Mouse (Mus musculus) forelimb bud, embryonic 11.5 days (tissue): ENCODE measurements around the gene Higd1a.

Source experiments
- DNase-seq: peaks from one replicate; pipeline ENCODE4 v3.0.0-alpha.2; 2012; ENCODE audit warnings: low read depth, low spot score

Gene Higd1a

GRCm38 (mm10) chr9:121838829-121839621 lies 19.1 kb downstream of the Higd1a start, which contains the start of gene Ccdc13:
TSS of gene Ccdc13 (minus strand) at chr9:121839461.
- DNase-seq = peak; percentile 77

- DNase-seq = no peak
These were observed 20.2 kb downstream of the Higd1a start for GRCm38 (mm10) chr9:121838008-121838407.

GRCm38 (mm10) chr9:121833825-121834224 lies 24.3 kb downstream of the Higd1a start:
- DNase-seq = no peak

- peak; percentile 87 for DNase-seq
These were observed 27.2 kb downstream of the Higd1a start for GRCm38 (mm10) chr9:121830956-121831293.

DNA sequence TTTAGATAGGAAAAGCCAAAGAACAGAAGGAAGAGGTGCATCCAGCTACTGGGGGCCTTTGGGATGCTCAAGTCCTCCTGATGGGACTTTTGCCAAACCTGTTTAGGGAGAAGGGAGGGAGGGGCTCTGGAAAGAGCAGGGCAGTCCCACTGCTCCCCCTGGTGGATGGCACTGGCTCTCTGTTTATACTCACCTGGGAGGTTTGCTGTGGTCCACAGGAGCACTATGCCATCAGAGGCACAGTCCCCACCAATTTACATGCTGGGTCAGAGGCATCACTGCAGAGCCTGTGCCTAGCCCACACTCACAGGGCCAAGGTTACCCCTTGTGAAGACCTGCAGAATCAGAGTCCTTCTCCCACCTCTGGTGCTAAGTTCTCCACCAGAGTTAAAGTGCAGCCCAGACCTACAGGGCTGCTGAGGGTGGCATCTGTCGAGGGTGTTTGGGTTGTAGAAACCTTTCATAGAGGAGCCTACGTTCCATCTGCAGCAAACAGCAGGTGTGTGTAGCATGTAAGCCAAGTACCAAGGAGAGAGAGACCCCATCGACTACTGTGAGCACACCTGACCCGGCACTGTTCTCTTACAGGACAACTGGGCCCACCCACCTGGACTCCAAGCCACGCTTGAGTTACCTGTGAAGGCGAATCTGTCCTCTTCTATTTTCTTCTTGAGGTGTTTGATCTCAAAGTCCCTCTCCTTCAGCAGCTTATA lies 27.8 kb downstream of the Higd1a start:
- peak; percentile 41 for DNase-seq

DNA sequence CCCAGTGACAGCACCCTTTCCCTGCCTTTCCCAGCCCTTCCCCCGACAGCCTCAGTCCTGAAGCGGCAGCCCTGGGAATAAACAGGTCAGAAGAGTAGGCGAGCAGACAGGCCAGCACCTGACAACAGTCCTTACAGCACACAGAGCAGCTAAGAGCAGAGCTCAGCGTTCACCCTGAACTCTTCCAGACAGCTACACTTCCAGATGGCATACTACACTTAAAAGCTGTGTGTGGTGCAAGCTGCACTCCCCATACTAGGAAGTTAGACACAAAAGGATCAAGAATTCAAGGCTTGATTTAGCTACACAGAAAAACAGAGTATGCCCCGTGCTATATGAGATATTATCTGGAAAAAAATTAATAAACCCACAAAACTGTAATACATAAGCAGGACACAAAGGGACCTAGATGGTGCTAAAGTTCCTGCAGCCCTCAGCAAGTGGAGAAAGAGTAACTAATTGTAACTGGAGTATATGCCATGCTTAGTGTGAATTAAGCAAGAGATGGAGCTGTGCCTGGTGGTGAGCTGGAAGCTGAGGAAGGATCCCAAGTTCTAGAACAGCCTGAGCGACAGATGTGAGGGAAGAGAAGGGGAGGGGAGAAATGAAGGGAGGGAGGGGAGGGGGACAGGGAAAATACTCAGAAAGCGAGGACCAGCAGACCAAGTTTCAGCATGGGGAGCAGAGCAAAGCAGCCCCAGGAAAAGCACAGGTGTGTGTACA lies 28.7 kb downstream of the Higd1a start:
- DNase-seq = no peak

- no peak for DNase-seq
These were observed 29.8 kb downstream of the Higd1a start for GRCm38 (mm10) chr9:121828314-121828713.

- no peak for DNase-seq
These were observed 31.8 kb downstream of the Higd1a start for GRCm38 (mm10) chr9:121826356-121826755.

GRCm38 (mm10) chr9:121823991-121824390 lies 34.2 kb downstream of the Higd1a start:
- no peak for DNase-seq

DNA sequence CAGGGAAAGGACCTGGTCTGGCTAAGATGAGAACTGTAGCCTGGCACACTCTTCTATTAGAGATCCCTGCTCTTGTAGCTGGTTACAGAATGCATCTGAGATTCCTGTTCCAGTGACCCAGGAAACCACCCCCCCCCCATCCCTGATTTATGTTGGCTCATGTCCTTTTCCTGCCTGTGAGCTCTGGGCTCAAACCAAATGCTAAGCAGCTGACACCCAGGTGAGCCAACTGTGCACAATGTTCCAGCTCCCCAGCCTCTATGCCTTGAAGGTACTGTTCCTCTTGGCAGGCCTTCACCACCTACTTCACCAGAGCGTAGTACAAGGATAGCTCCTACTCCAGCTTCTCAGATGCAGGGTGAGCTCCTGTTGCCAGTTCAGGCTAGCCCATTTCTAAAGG lies 35.1 kb downstream of the Higd1a start:
- DNase-seq = no peak

- DNase-seq = no peak
These were observed 35.6 kb downstream of the Higd1a start for GRCm38 (mm10) chr9:121822585-121822991.

GRCm38 (mm10) chr9:121820765-121821164 lies 37.4 kb downstream of the Higd1a start:
- no peak for DNase-seq

DNA sequence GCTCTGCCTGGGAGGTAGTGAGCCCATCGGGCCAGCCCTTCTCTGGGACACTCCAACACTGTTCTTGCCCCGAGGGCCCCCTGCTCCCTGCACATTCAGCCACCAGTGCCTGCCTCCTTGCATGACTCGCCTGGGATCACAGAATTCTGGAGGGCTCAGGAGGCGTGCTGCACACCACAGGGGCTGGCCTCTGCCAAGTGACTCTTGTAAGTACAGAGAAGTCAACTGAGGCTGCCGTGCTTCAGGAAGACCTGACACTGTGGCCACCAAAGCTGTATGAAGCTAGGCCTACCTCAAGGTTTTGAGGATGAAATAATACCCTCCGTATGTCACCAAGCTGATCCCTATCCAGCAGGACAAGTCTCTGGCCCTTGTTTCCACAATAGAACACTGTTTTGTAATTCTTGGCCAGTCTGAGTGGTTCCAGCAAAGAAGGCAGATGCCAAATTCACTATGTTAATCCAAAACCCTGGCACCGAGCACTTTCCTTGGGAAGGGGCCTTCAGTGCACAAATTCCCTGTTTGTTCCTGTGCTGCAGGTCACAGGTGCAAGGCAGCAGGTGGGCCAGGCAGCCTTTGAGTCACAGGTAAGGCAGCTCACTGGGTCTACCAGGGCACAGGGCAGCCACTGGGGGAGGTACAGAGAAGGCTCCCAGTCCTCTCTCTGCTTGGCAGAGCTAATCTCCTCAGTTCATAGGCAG lies 38.2 kb downstream of the Higd1a start:
- DNase-seq = no peak

- DNase-seq = no peak
These were observed 38.9 kb downstream of the Higd1a start for GRCm38 (mm10) chr9:121819073-121819770.

GRCm38 (mm10) chr9:121815183-121815582 lies 43.0 kb downstream of the Higd1a start:
- DNase-seq = no peak

DNA sequence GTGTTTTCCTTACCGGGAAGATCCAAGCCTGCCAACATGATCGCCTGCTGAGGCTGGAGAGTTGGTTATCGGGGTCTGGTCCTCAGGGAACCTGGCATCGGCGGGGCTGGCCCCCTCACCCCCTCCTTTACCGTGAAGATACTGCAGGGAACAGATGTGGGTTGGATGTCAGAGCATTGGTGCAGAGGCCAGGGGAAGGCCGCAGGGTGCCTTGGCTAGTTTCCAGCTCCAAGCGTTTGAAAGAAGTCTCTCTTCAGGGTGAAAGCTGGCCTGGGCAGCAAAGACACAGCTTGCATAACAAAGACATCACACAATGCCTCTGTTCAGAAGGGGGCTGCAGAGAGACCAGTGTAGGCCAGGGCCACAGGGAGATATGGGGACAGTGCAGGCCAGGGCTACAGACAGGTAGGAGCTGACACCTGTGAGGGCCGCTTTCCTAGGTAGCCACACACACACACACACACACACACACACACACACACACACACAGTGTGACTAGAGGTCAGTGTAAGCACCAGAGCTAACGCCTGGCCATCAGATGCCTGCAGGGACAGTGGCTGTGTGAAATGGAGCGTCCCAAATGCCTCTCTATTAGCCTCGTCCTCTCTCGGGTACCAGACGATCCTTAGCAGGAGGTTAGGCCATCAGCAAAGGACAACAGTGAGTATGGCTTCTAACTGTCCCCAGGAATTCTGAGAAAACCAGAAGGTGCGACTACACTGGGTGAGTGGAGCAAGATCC lies 47.9 kb downstream of the Higd1a start:
- no peak for DNase-seq

GRCm38 (mm10) chr9:121808511-121808910 lies 49.7 kb downstream of the Higd1a start:
- DNase-seq = no peak

DNA sequence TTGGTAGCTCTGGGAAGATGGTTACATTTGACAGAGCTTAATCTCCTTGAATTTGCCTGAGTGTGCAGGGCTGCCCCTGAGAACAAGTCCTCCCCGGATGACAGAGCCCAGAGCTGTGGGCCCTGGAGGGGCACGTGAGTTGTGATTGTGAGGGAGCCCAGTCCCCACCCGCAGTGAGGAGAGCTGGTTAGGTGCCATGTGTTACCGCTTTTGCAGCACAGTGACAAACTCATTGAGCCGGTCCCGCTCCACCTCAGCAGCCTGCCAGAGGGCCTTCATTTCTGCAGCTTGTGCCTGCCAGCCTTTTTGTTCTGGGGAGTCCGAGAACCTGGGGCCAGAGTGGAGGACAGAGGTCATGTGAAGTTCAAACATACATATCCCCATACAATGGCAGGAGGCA lies 50.2 kb downstream of the Higd1a start:
- no peak for DNase-seq

GRCm38 (mm10) chr9:121807546-121807945 lies 50.6 kb downstream of the Higd1a start:
- no peak for DNase-seq

DNA sequence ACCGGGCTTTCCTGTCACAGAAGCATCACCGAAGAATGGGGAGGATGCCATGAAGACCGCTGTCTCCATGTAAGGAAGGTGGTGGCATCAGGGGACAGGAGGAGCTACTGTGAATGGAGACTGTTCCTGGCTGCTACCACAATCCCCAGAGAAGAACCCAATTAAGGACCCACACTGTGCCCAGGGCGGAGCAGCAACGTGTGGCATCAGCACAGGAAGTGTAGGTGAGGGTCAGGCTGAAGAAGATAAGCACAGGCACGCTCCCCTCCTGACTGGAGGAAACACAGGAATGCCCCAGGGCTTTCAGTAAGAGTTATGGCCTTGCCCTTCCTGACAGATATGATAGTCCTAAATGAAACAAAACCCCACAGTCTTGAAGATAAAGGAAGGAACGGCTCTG lies 55.4 kb downstream of the Higd1a start:
- no peak for DNase-seq
